Mouse (Mus musculus): ENCODE data around the gene Akap9. TPM values are rescaled to one million over a fixed set of nuclear protein-coding genes. Genes with fewer than 3 reads are reported as not detected.
"Not testable (repeated sequence)": the region's sequence is repeated elsewhere in the genome, so short reads cannot be mapped to it uniquely, and the experiment has no call there.

Akap9 gene
- polyA plus RNA-seq, 1 experiment from 2014 or later = 434 TPM

DNA sequence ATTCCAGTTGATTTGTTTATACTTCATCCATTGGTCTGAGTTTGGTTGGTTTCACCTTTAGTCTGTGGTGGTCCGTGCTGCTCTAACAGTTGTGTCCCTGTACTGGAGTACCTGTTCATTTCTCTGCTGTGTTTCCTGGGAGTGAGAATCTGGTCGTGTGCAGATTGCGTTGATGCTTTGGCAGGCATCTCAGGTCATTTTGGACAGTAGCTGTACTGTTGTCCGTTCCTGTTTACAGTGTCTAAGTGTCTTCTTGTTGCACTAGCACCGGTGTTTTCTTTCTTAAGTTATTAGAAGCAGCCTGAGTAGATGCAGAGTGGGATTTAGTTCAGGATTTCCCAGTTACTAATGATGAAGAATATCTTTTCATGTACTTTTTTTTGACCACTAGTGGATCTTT, 7.4 kb downstream of the Akap9 start:
- H3K4me2 ChIP-seq (replicated peaks) = no peak overlapping the region
- H3K4me1 ChIP-seq = peaks cover 35% of the 10 kb centered on the region
- ATAC-seq (replicated peaks) = no peak
- no peaks in the 10 kb centered on the region for H3K27me3 ChIP-seq
- 89% methylated on average over 5 of the region's 5 CpGs for WGBS
- H3K4me3 ChIP-seq = no peak overlapping the region
- 0 out of 2 replicates have a peak, but pooled peaks cover 4% of the 10 kb centered on the region for H3K36me3 ChIP-seq
- H3K9ac ChIP-seq (replicated peaks) = no peak overlapping the region
- H3K27ac ChIP-seq (replicated peaks) = no peak overlapping the region
- H3K9me3 ChIP-seq = no peaks in the 10 kb centered on the region

GRCm38 (mm10) chr5:3935778-3936554, 8.1 kb downstream of the Akap9 start:
- H3K27ac ChIP-seq (replicated peaks) = no peak overlapping the region
- no peaks in the 10 kb centered on the region for H3K27me3 ChIP-seq
- WGBS = 80% methylated on average over 8 of the region's 8 CpGs
- no peak overlapping the region for H3K4me2 ChIP-seq (replicated peaks)
- H3K9ac ChIP-seq (replicated peaks) = no peak overlapping the region
- no peaks in the 10 kb centered on the region for H3K9me3 ChIP-seq
- H3K4me1 ChIP-seq = peaks cover 34% of the 10 kb centered on the region
- 0 out of 2 replicates have a peak, but pooled peaks cover 6% of the 10 kb centered on the region for H3K36me3 ChIP-seq
- H3K4me3 ChIP-seq = no peak overlapping the region
- no peak for ATAC-seq (replicated peaks)

GRCm38 (mm10) chr5:3938905-3939304, 11.1 kb downstream of the Akap9 start:
- Histone ChIP-seq H3K4me3 (no peak overlapping the region), H3K4me2 (replicated peaks) (no peak overlapping the region), H3K9me3 (no peaks in the 10 kb centered on the region), H3K27me3 (no peaks in the 10 kb centered on the region), H3K36me3 (0 out of 2 replicates have a peak, but pooled peaks cover 9% of the 10 kb centered on the region), H3K27ac (replicated peaks) (no peak overlapping the region), H3K9ac (replicated peaks) (no peak overlapping the region), H3K4me1 (peaks cover 21% of the 10 kb centered on the region)
- WGBS = 99% methylated on average over 3 of the region's 3 CpGs
- ATAC-seq (replicated peaks) = no peak

DNA sequence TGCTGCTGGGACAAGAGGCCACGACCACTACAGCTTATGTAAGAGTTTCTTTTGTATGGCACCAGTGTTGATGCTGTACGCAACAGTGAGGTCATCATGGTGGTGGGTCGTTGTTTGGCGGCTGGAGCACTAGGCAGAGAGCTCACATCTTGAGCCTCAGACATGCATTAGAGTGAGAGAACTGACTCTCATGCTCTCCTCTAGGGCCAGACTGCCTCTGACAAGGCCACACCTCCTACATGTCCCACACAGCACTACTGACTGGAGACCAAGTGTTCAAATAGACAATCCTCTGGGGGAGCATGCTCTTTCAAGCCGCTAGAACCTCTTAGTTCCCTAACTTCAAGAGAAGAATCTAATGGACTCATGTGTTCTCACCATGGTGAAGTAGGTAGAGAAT, 11.5 kb downstream of the Akap9 start:
- H3K27me3 ChIP-seq = no peaks in the 10 kb centered on the region
- ATAC-seq (replicated peaks) = no peak
- no peaks in the 10 kb centered on the region for H3K9me3 ChIP-seq
- no peak overlapping the region for H3K4me3 ChIP-seq
- H3K36me3 ChIP-seq = 0 out of 2 replicates have a peak, but pooled peaks cover 9% of the 10 kb centered on the region
- H3K27ac ChIP-seq (replicated peaks) = no peak overlapping the region
- no peak overlapping the region for H3K9ac ChIP-seq (replicated peaks)
- 97% methylated on average over 5 of the region's 5 CpGs for WGBS
- peaks cover 21% of the 10 kb centered on the region for H3K4me1 ChIP-seq
- H3K4me2 ChIP-seq (replicated peaks) = no peak overlapping the region

DNA sequence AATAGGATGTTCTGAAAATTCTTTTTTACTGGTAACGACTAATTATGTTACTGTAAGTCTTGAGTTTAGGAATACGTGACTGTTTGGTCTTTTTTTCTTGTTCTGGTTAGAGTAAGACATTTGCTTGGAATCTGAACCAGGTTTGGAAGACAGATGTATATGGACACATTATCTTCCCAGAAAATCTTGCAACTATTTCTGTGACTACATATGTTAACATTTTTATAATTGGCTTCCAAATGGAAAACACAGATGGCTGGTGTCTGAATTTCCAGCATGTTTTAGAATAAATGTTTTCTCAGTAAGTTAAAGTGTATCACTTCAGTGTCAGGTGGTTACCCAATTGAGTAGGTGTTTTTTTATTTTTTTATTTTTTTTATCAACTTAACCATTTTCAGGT, 13.4 kb downstream of the Akap9 start:
- H3K4me1 ChIP-seq = peaks cover 19% of the 10 kb centered on the region

DNA sequence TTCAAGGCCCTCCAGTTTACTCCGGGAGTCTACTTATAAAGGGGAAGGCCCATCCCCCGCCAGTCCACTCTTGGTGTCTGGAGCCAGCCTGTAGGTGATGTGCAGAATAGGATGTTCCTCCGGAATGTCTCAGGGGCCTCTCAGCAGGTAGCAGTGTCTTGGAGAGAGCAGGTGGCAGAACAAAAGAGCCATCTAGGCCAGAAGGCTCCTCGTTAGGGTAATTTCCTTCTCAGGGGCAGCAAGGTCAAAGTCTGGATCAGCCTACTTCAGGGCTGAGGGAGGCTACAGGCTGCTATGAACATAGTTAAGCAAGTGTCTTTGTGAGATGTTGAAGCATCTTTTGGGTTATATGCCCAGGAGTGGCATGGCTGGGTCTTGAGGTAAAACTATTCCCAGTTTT, 15.3 kb downstream of the Akap9 start:
- H3K4me3 ChIP-seq; H3K36me3 ChIP-seq; H3K27ac ChIP-seq (replicated peaks); H3K9ac ChIP-seq (replicated peaks); H3K9me3 ChIP-seq; H3K27me3 ChIP-seq; ATAC-seq (replicated peaks); H3K4me2 ChIP-seq (replicated peaks): not testable (repeated sequence)
- H3K4me1 ChIP-seq = peaks cover 13% of the 10 kb centered on the region
- WGBS = 48% methylated on average over 4 of the region's 4 CpGs

More for the DNA sequence above, 13.4 kb downstream of the Akap9 start:
- no peak overlapping the region for H3K4me2 ChIP-seq (replicated peaks)
- no peaks in the 10 kb centered on the region for H3K27me3 ChIP-seq
- 0 out of 2 replicates have a peak, but pooled peaks cover 9% of the 10 kb centered on the region for H3K36me3 ChIP-seq
- H3K27ac ChIP-seq (replicated peaks) = no peak overlapping the region
- WGBS = 61% methylated on average over 2 of the region's 2 CpGs
- H3K9me3 ChIP-seq = no peaks in the 10 kb centered on the region
- H3K4me3 ChIP-seq = no peak overlapping the region
- ATAC-seq (replicated peaks) = peak; percentile 57
- H3K9ac ChIP-seq (replicated peaks) = no peak overlapping the region

DNA sequence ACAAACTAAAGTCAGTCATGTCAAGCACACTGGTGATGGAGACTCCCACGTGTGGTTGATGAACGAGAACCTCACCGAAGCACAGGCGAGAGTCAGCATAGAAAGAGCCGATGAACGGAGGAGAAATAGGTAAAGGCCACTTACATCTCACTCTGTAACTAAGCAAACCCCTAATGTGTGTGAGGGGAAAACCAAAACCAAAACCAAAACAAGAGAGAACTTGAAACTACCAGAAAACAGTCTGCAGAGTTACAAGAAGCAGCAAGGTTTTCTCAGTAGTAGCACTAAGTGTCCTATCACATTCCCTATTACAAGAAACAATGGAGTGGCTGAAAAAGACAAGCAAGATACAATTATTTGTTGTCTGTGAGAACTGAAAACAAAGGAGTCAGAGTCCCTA, 24.6 kb downstream of the Akap9 start:
- Histone ChIP-seq H3K9ac (replicated peaks) (no peak overlapping the region), H3K9me3 (no peaks in the 10 kb centered on the region), H3K4me2 (replicated peaks) (no peak overlapping the region), H3K4me1 (no peaks in the 10 kb centered on the region), H3K27me3 (no peaks in the 10 kb centered on the region), H3K4me3 (no peak overlapping the region), H3K36me3 (peaks cover 77% of the 10 kb centered on the region), H3K27ac (replicated peaks) (no peak overlapping the region)
- no peak for ATAC-seq (replicated peaks)
- 94% methylated on average over 6 of the region's 6 CpGs for WGBS

DNA sequence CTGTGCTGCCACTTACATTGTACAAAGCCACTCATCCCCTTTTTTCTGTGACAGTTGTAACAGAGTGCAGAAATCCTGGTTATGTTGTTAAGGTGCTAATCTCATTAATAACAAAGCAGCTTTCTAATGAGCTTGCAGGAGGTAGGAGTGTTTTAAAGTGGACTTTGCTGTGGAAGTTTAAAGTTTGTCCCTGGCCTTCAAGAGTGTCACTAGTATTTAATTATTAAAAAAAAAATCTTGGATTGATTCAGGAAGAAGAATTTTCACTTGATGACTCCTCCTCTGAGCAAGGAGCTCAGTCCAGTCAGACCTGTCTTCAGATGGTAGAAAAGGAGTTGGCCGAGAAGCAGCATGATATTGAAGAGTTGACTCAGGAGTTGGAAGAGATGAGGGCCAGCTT, 26.7 kb downstream of the Akap9 start:
- Histone ChIP-seq H3K9ac (replicated peaks) (no peak overlapping the region), H3K4me1 (no peaks in the 10 kb centered on the region), H3K36me3 (peaks cover 82% of the 10 kb centered on the region), H3K4me2 (replicated peaks) (no peak overlapping the region), H3K27me3 (no peaks in the 10 kb centered on the region), H3K4me3 (no peak overlapping the region), H3K9me3 (no peaks in the 10 kb centered on the region), H3K27ac (replicated peaks) (no peak overlapping the region)
- WGBS = 89% methylated on average over 1 of the region's 1 CpGs
- no peak for ATAC-seq (replicated peaks)

DNA sequence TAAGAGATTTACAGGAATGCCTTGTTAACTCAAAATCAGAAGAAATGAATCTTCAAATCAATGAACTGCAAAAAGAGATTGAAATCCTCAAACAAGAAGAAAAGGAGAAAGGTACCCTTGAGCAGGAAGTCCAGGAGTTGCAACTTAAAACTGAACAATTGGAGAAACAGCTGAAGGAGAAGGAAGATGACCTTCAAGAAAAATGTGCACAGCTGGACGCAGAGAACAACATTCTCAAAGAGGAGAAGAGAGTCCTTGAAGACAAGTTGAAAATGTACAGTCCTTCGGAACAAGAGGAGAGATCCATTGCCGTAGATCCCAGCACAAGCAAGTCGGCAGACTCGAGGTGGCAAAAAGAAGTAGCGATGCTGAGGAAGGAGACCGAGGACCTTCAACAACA, 33.4 kb downstream of the Akap9 start:
- WGBS = 95% methylated on average over 7 of the region's 7 CpGs
- H3K27ac ChIP-seq (replicated peaks) = no peak overlapping the region
- H3K9me3 ChIP-seq = no peaks in the 10 kb centered on the region
- H3K4me2 ChIP-seq (replicated peaks) = no peak overlapping the region
- no peak for ATAC-seq (replicated peaks)
- H3K36me3 ChIP-seq = peaks cover 72% of the 10 kb centered on the region
- no peak overlapping the region for H3K4me3 ChIP-seq
- H3K4me1 ChIP-seq = no peaks in the 10 kb centered on the region
- H3K27me3 ChIP-seq = no peaks in the 10 kb centered on the region
- H3K9ac ChIP-seq (replicated peaks) = no peak overlapping the region

GRCm38 (mm10) chr5:3968415-3968814, 40.6 kb downstream of the Akap9 start:
- Histone ChIP-seq H3K9me3 (no peaks in the 10 kb centered on the region), H3K4me3 (no peak overlapping the region), H3K9ac (replicated peaks) (no peak overlapping the region), H3K36me3 (peaks cover 64% of the 10 kb centered on the region), H3K27me3 (no peaks in the 10 kb centered on the region), H3K4me1 (no peaks in the 10 kb centered on the region), H3K4me2 (replicated peaks) (no peak overlapping the region), H3K27ac (replicated peaks) (no peak overlapping the region)
- WGBS = 94% methylated on average over 9 of the region's 9 CpGs
- no peak for ATAC-seq (replicated peaks)

DNA sequence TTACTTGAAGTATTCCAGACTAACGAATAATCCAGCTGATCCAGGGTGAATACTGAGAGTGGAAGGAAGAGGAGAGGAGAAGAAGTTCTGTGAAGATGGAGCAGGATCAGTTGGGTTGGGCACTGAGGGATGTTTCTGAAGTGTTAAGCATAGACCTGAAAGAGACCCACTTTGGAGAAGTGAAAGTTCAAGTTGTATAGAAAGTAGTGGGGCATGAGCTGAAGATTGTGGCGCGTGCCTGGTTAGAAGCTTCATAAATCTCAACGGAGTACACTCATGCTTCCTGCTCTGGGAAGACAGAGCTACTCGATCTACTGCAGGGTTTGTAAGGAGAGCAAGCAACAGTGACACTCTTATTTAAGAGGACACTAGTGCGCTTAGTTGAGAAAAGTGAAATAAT, 41.3 kb downstream of the Akap9 start:
- Histone ChIP-seq H3K9ac (replicated peaks) (no peak overlapping the region), H3K4me2 (replicated peaks) (no peak overlapping the region), H3K4me3 (no peak overlapping the region), H3K27ac (replicated peaks) (no peak overlapping the region), H3K27me3 (no peaks in the 10 kb centered on the region), H3K36me3 (peaks cover 67% of the 10 kb centered on the region), H3K4me1 (no peaks in the 10 kb centered on the region), H3K9me3 (no peaks in the 10 kb centered on the region)
- no peak for ATAC-seq (replicated peaks)
- WGBS = 97% methylated on average over 6 of the region's 6 CpGs

GRCm38 (mm10) chr5:3970936-3971335, 43.1 kb downstream of the Akap9 start:
- Histone ChIP-seq H3K9me3 (no peaks in the 10 kb centered on the region), H3K4me3 (no peak overlapping the region), H3K27me3 (no peaks in the 10 kb centered on the region), H3K27ac (replicated peaks) (no peak overlapping the region), H3K4me1 (no peaks in the 10 kb centered on the region), H3K36me3 (peaks cover 76% of the 10 kb centered on the region), H3K9ac (replicated peaks) (no peak overlapping the region), H3K4me2 (replicated peaks) (no peak overlapping the region)
- ATAC-seq (replicated peaks) = no peak
- WGBS = 91% methylated on average over 2 of the region's 2 CpGs

DNA sequence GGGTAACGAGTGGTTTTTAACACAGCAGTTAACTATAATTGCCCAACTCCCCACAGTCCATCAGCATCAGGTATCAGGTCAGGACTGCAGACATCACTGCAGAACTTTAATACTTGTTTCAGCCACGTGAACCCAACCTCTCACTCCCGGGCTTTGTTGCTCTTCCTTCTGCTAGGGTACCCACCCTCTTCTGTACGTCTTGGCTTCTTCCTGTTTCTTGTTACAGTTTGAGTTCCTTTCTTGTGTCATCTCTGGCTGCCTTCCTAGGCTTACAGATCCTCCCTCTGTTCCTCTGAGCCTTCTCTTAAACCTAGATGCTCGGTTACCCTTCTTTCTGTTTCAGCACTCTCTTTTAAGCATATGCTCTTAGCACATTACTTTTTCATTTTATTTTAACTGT, 45.9 kb downstream of the Akap9 start:
- Histone ChIP-seq H3K27me3 (no peaks in the 10 kb centered on the region), H3K4me3 (no peak overlapping the region), H3K27ac (replicated peaks) (no peak overlapping the region), H3K9ac (replicated peaks) (no peak overlapping the region), H3K36me3 (peaks cover 85% of the 10 kb centered on the region), H3K4me1 (no peaks in the 10 kb centered on the region), H3K4me2 (replicated peaks) (no peak overlapping the region), H3K9me3 (no peaks in the 10 kb centered on the region)
- 78% methylated on average over 5 of the region's 5 CpGs for WGBS
- ATAC-seq (replicated peaks) = no peak

Measured in forebrain, embryonic 15.5 days (tissue).